Mouse (Mus musculus) kidney, adult 2 months (tissue): ENCODE data around the gene Nkain4. TPM values are rescaled to one million over a fixed set of nuclear protein-coding genes. Genes with fewer than 3 reads are reported as not detected.

Experiments used
- DNase-seq: peaks from one replicate; pipeline ENCODE4 v3.0.0; 2021
- H3K27ac ChIP-seq: fragments of 200-500 bp; 2 replicates; pipeline ENCODE4 v1.5.1; 2012; ENCODE audit warnings: low read depth, low read length, control low read depth, inconsistent platforms; ENCODE audit not compliant: insufficient read depth
- H3K27me3 ChIP-seq: fragments of 200-500 bp; replicated peaks from 2 replicates; pipeline ENCODE4 v1.6.1; 2012; ENCODE audit warnings: mild to moderate bottlenecking, moderate library complexity, low read length, inconsistent platforms; ENCODE audit not compliant: control insufficient read depth, insufficient read depth
- H3K36me3 ChIP-seq: fragments of 200-500 bp; 2 replicates; pipeline ENCODE4 v1.6.1; 2012; ENCODE audit warnings: mild to moderate bottlenecking, moderate library complexity, low read length, inconsistent platforms; ENCODE audit not compliant: control insufficient read depth, insufficient read depth
- H3K4me1 ChIP-seq: fragments of 200-500 bp; 2 replicates; pipeline ENCODE4 v1.6.1; 2011; ENCODE audit warnings: low read length; ENCODE audit not compliant: control insufficient read depth, insufficient read depth
- H3K4me3 ChIP-seq: fragments of 200-500 bp; 2 replicates; pipeline ENCODE4 v1.5.1; 2011; ENCODE audit warnings: mild to moderate bottlenecking, low read depth, low read length, control low read depth; ENCODE audit not compliant: insufficient read depth
- CTCF ChIP-seq: fragments of 200-500 bp; conservative IDR thresholded peaks from 2 replicates; pipeline ENCODE4 v1.5.1; 2011; ENCODE audit warnings: low read depth, mild to moderate bottlenecking, control low read depth, low read length, moderate library complexity, mixed read lengths; ENCODE audit not compliant: insufficient read depth, insufficient read length
- POLR2A ChIP-seq: fragments of 200-500 bp; IDR thresholded peaks from one replicate; pipeline ENCODE4 v1.6.1; 2011; ENCODE audit warnings: low read depth, low read length, control low read depth
- WGBS: fragments of 180-500 bp; shearing (Covaris S2); methylation state at CpG from one replicate; pipeline ENCODE4 v1.1.7; 2018; 5-methylcytosine and 5-hydroxymethylcytosine counted together
- polyA plus RNA-seq: library from polyadenylated mRNA; depleted of rRNA; stranded (reverse); fragments of >200 nt; gene quantifications from 2 replicates; pipeline ENCODE4 v1.2.3, GENCODE M21; 2012

Nkain4 gene
- polyA plus RNA-seq, 1 experiment: 2.0 TPM

GRCm38 (mm10) chr2:180902086-180902485 lies 52.4 kb downstream of the Nkain4 start:
- Histone ChIP-seq H3K27ac (no peak overlapping the region), H3K36me3 (peaks cover 2% of the 10 kb centered on the region; the same call in 1 of the 2 replicates), H3K4me3 (no peak overlapping the region), H3K4me1 (peaks cover 4% of the 10 kb centered on the region), H3K27me3 (no peaks in the 10 kb centered on the region)
- TF ChIP-seq POLR2A (no peak), CTCF (peak; percentile 12; the same call in 1 of the 2 replicates)
- WGBS: 55% methylated on average over 2 of the region's 2 CpGs
- no peak for DNase-seq

- no peak for DNase-seq
- no peaks in the 10 kb centered on the region for H3K36me3 ChIP-seq
- no peak overlapping the region for H3K27ac ChIP-seq
- H3K27me3 ChIP-seq: peaks cover 2% of the 10 kb centered on the region
- TF ChIP-seq CTCF: no peak
- no peak for TF ChIP-seq POLR2A
- no peak overlapping the region for H3K4me3 ChIP-seq
- WGBS: 86% methylated on average over 6 of the region's 6 CpGs
- no peaks in the 10 kb centered on the region for H3K4me1 ChIP-seq
Observed at GRCm38 (mm10) chr2:180897857-180898256, 56.6 kb downstream of the Nkain4 start.

- H3K36me3 ChIP-seq: no peaks in the 10 kb centered on the region
- H3K27ac ChIP-seq: no peak overlapping the region
- 61% methylated on average over 15 of the region's 15 CpGs for WGBS
- TF ChIP-seq POLR2A (no peak), CTCF (no peak)
- DNase-seq: no peak
- no peak overlapping the region for H3K4me3 ChIP-seq
- H3K27me3 ChIP-seq: peaks cover 3% of the 10 kb centered on the region
- H3K4me1 ChIP-seq: no peaks in the 10 kb centered on the region
Observed at GRCm38 (mm10) chr2:180896819-180897625, 57.5 kb downstream of the Nkain4 start.

- Histone ChIP-seq H3K27me3 (peaks cover 6% of the 10 kb centered on the region), H3K4me1 (no peaks in the 10 kb centered on the region), H3K36me3 (no peaks in the 10 kb centered on the region), H3K4me3 (no peak overlapping the region), H3K27ac (no peak overlapping the region)
- WGBS: 81% methylated on average over 11 of the region's 11 CpGs
- TF ChIP-seq CTCF (no peak), POLR2A (no peak)
- DNase-seq: no peak
Observed at GRCm38 (mm10) chr2:180895837-180896525, 58.5 kb downstream of the Nkain4 start.

GRCm38 (mm10) chr2:180895321-180895720 lies 59.2 kb downstream of the Nkain4 start:
- WGBS: 85% methylated on average over 3 of the region's 3 CpGs
- TF ChIP-seq CTCF (no peak), POLR2A (no peak)
- Histone ChIP-seq H3K27me3 (peaks cover 6% of the 10 kb centered on the region), H3K4me3 (no peak overlapping the region), H3K36me3 (no peaks in the 10 kb centered on the region), H3K27ac (no peak overlapping the region), H3K4me1 (no peaks in the 10 kb centered on the region)
- DNase-seq: no peak

- TF ChIP-seq POLR2A: no peak
- TF ChIP-seq CTCF: peak; percentile 74
- Histone ChIP-seq H3K27me3 (peaks cover 6% of the 10 kb centered on the region), H3K4me1 (no peaks in the 10 kb centered on the region), H3K4me3 (no peak overlapping the region), H3K36me3 (no peaks in the 10 kb centered on the region), H3K27ac (no peak overlapping the region)
- peak; percentile 45 for DNase-seq
- WGBS: 3% methylated on average over 13 of the region's 13 CpGs
Observed at GRCm38 (mm10) chr2:180894734-180895133, 59.8 kb downstream of the Nkain4 start.

GRCm38 (mm10) chr2:180894029-180894623 lies 60.4 kb downstream of the Nkain4 start:
- no peak for TF ChIP-seq CTCF
- TF ChIP-seq POLR2A: no peak
- no peaks in the 10 kb centered on the region for H3K4me1 ChIP-seq
- WGBS: 2% methylated on average over 57 of the region's 57 CpGs
- DNase-seq: peak; percentile 26
- peak overlapping the region; percentile 6; the same call in 1 of the 2 replicates for H3K4me3 ChIP-seq
- no peaks in the 10 kb centered on the region for H3K36me3 ChIP-seq
- H3K27ac ChIP-seq: no peak overlapping the region
- peaks cover 6% of the 10 kb centered on the region for H3K27me3 ChIP-seq
